Mouse (Mus musculus): ENCODE measurements around the gene Mafg. TPM values are rescaled to one million over a fixed set of nuclear protein-coding genes. Genes with fewer than 3 reads are reported as not detected.

Mafg gene
- total and polyA plus RNA-seq, 3 experiments: 26.5 to 113 (median 54.0) TPM

GRCm38 (mm10) chr11:120624680-120625111 is 8.7 kb downstream of the Mafg start:
- DNase-seq (ENCODE audit: low read depth, low spot score): peak; percentile 92
- H3K27ac ChIP-seq (ENCODE audit: control insufficient read depth, low read depth, low read length): peak overlapping the region; percentile 54
- H3K36me3 ChIP-seq (ENCODE audit: control insufficient read depth in 1 of 2, insufficient read depth in 2 of 2, low read length in 2 of 2): peaks cover 3 to 12% of the 10 kb centered on the region in 2 experiments
- H3K79me2 ChIP-seq (ENCODE audit: control insufficient read depth, insufficient read depth, low read length, poor library complexity): peaks cover 35% of the 10 kb centered on the region
- H3K9ac ChIP-seq (ENCODE audit: control insufficient read depth, low read depth, low read length, poor library complexity, severe bottlenecking): peak overlapping the region; percentile 92
- peak; percentile 98 for TF ChIP-seq POLR2AphosphoS2 (IDR thresholded peaks at IDR 0.05; ENCODE audit: low read length)
- TF ChIP-seq HCFC1 (IDR thresholded peaks at IDR 0.05; ENCODE audit: low read depth, low read length): peak; percentile 91
- TF ChIP-seq ZC3H11A (IDR thresholded peaks at IDR 0.05; ENCODE audit: low read depth, low read length): no peak
- no peak; the same call in 1 of the 2 replicates for TF ChIP-seq MAZ (IDR thresholded peaks at IDR 0.05; ENCODE audit: low read depth, low read length)
- TF ChIP-seq POLR2A (IDR thresholded peaks at IDR 0.05; ENCODE audit: control insufficient read depth in 1 of 2, insufficient read depth in 1 of 2, low read depth in 1 of 2, low read length in 2 of 2, poor library complexity in 1 of 2): peak; percentile 76 to 87
- TF ChIP-seq TAL1 (IDR thresholded peaks at IDR 0.05; ENCODE audit: low read length): no peak
- TF ChIP-seq ETS1 (IDR thresholded peaks at IDR 0.05; ENCODE audit: low read depth, low read length): peak; percentile 16; the same call in 1 of the 2 replicates
- TF ChIP-seq TCF12 (IDR thresholded peaks at IDR 0.05; ENCODE audit: low read depth, low read length): peak; percentile 58; the same call in 1 of the 2 replicates
- TF ChIP-seq KAT2A (conservative IDR thresholded peaks at IDR 0.05; ENCODE audit: low read depth, low read length): peak; percentile 49; the same call in 1 of the 2 replicates
- TF ChIP-seq SMC3 (IDR thresholded peaks at IDR 0.05; ENCODE audit: low read depth, low read length): no peak
- TF ChIP-seq NELFE (IDR thresholded peaks at IDR 0.05; ENCODE audit: low read depth, low read length): peak; percentile 86
- no peak for TF ChIP-seq ZNF384 (IDR thresholded peaks at IDR 0.05; ENCODE audit: low read depth, low read length)
- peak; percentile 80 for TF ChIP-seq TBP (IDR thresholded peaks at IDR 0.05; ENCODE audit: low read depth, low read length)
- peak; percentile 5; the same call in 1 of the 2 replicates for TF ChIP-seq USF1 (IDR thresholded peaks at IDR 0.05; ENCODE audit: low read depth, low read length)
- no peak for TF ChIP-seq POLR2AphosphoS5 (IDR thresholded peaks at IDR 0.05; ENCODE audit: borderline replicate concordance, low read depth, low read length)
- TF ChIP-seq NRF1 (IDR thresholded peaks at IDR 0.05; ENCODE audit: insufficient read depth, low read depth, low read length, poor library complexity, severe bottlenecking): peak; percentile 98
- no peak; the same call in 1 of the 2 replicates for TF ChIP-seq MYC (IDR thresholded peaks at IDR 0.05; ENCODE audit: low read depth, low read length)
- TF ChIP-seq GATA1 (IDR thresholded peaks at IDR 0.05; ENCODE audit: low read depth, low read length): no peak
- no peak for TF ChIP-seq CHD2 (IDR thresholded peaks at IDR 0.05; ENCODE audit: low read length)
- peak; percentile 48 for TF ChIP-seq MXI1 (IDR thresholded peaks at IDR 0.05; ENCODE audit: low read depth, low read length)
- no peak for TF ChIP-seq JUND (IDR thresholded peaks at IDR 0.05; ENCODE audit: low read depth, low read length)
- peak; percentile 61; the same call in 1 of the 2 replicates for TF ChIP-seq MAX (IDR thresholded peaks at IDR 0.05; ENCODE audit: low read length)
- TF ChIP-seq USF2 (IDR thresholded peaks at IDR 0.05; ENCODE audit: borderline replicate concordance in 1 of 2, insufficient read depth in 1 of 2, low read depth in 1 of 2, low read length in 2 of 2): no peak
- no peak for TF ChIP-seq EP300 (IDR thresholded peaks at IDR 0.05; ENCODE audit: low read depth in 1 of 2, low read length in 2 of 2)
- TF ChIP-seq ELF1 (IDR thresholded peaks at IDR 0.05; ENCODE audit: low read depth, low read length): peak; percentile 100
- TF ChIP-seq CTCF (IDR thresholded peaks at IDR 0.05 in 2 of 3, conservative IDR thresholded peaks at IDR 0.05 in 1 of 3; ENCODE audit: control insufficient read depth in 1 of 3, insufficient read depth in 1 of 3, low read depth in 2 of 3, low read length in 3 of 3, poor library complexity in 1 of 3, severe bottlenecking in 1 of 3): 0 out of 6 replicates have a peak, but pooled peaks of 1 of the 3 experiments have one; percentile 0
- TF ChIP-seq MYB (IDR thresholded peaks at IDR 0.05; ENCODE audit: low read depth, low read length): no peak
- peak; percentile 91; the same call in 1 of the 2 replicates for TF ChIP-seq SIN3A (IDR thresholded peaks at IDR 0.05; ENCODE audit: low read length)
- TF ChIP-seq MAFK (IDR thresholded peaks at IDR 0.05; ENCODE audit: borderline replicate concordance, low read depth, low read length): no peak
- H3K27me3 ChIP-seq (ENCODE audit: control insufficient read depth in 1 of 2, insufficient read depth in 2 of 2, low read length in 2 of 2): no peaks in the 10 kb centered on the region
- no peaks in the 10 kb centered on the region for H3K9me3 ChIP-seq (replicated peaks; ENCODE audit: insufficient read depth, low read length)
- H3K4me3 ChIP-seq (ENCODE audit: control insufficient read depth in 1 of 2, insufficient read depth in 1 of 2, low read depth in 2 of 2, low read length in 2 of 2): peak overlapping the region; percentile 82 to 93
- peaks cover 0 to 13% of the 10 kb centered on the region in 2 experiments; a peak in 3 of 4 replicates for H3K4me1 ChIP-seq (ENCODE audit: control insufficient read depth in 1 of 2, insufficient read depth in 2 of 2, low read length in 2 of 2)
